Mouse (Mus musculus) E14TG2a.4 (cell line): ENCODE measurements around the gene Ctcf.

Source experiments
- CTCF ChIP-seq: conservative IDR thresholded peaks from 2 replicates; pipeline ENCODE4 v1.5.1; 2014; ENCODE audit warnings: low read length
- NANOG ChIP-seq: IDR thresholded peaks from 2 replicates; pipeline ENCODE4 v1.6.1; 2014; ENCODE audit warnings: borderline replicate concordance, low read length, mixed read lengths

DNA sequence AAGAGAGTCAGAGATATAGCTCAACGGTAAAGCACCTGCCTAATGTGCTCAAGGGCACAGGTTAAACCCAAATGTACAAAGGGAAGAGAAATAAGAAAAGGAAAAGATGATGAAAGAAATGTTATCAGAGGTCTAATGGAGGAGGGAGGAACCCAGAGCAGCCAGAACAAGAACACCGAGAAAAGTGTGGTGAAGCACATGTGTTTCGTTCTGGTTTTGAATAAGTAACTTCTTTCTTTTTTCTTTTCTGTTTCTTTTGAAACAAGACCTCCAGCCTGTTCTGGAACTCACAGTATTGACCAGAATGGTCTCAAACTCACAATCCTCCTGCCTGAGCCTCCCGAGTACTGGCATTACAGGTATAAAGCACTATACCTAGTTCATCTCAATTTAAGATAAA, 7.0 kb upstream of the Ctcf start:
- no peak for TF ChIP-seq CTCF
- TF ChIP-seq NANOG: no peak
